Mouse (Mus musculus): ENCODE results near the gene Npnt. TPM values are rescaled to one million over a fixed set of nuclear protein-coding genes. Genes with fewer than 3 reads are reported as not detected.
A peak's percentile ranks its signal among the peaks of the same experiment; 100 is the strongest.

The Npnt gene
- 110 TPM for polyA plus RNA-seq (2012; fragmentation: generic; extraction: Trizol)
- long read RNA-seq, experiment 1, full-length matches to known transcripts = 20 of 39 reads
- long read RNA-seq, experiment 1, partial matches to known transcripts = 2 of 39 reads
- long read RNA-seq, experiment 1, other reads (novel, unspliced or antisense) = 17 of 39 reads
- long read RNA-seq, experiment 2, full-length matches to known transcripts = 1,141 of 1,670 reads
- long read RNA-seq, experiment 2, partial matches to known transcripts = 216 of 1,670 reads
- long read RNA-seq, experiment 2, other reads (novel, unspliced or antisense) = 313 of 1,670 reads

GRCm38 (mm10) chr3:132949791-132950528 is at the start of gene Npnt:
Gene Npnt, minus strand, starts transcription at chr3:132950291.
- Histone ChIP-seq H3K79me2 (ENCODE audit: control insufficient read depth, insufficient read depth) (peaks cover 27% of the 10 kb centered on the region), H3K27me3 (ENCODE audit: control insufficient read depth, insufficient read depth, insufficient read length) (no peaks in the 10 kb centered on the region), H3K36me3 (ENCODE audit: control insufficient read depth, insufficient read depth) (peaks cover 13% of the 10 kb centered on the region), H3K79me3 (ENCODE audit: low read depth) (peaks cover 2% of the 10 kb centered on the region), H3ac (ENCODE audit: control insufficient read depth, insufficient read length, low read depth) (peak within 1 kb of the TSS; percentile 92), H3K4me3 (ENCODE audit: insufficient read depth, poor library complexity, severe bottlenecking) (peak within 1 kb of the TSS; percentile 52)
- no peak for TF ChIP-seq CEBPB (IDR thresholded peaks at IDR 0.05; ENCODE audit: low read depth)
- no peak for TF ChIP-seq FOSL1 (IDR thresholded peaks at IDR 0.05; ENCODE audit: insufficient read depth, low read length, poor library complexity, severe bottlenecking)
- no peak for TF ChIP-seq MYOG (IDR thresholded peaks at IDR 0.05; ENCODE audit: control insufficient read depth, extremely low read depth, insufficient read length)
- no peak for TF ChIP-seq USF1 (IDR thresholded peaks at IDR 0.05; ENCODE audit: low read depth)
- no peak for TF ChIP-seq MYOD1 (IDR thresholded peaks at IDR 0.05; ENCODE audit: control insufficient read depth, insufficient read length, low read depth)
- no peak for TF ChIP-seq MAX (IDR thresholded peaks at IDR 0.05)
- no peak for TF ChIP-seq CTCF (IDR thresholded peaks at IDR 0.05; ENCODE audit: control insufficient read depth, insufficient read depth, insufficient read length)

GRCm38 (mm10) chr3:132996299-132996698 is 46.2 kb upstream of the Npnt start:
- H3K79me2 ChIP-seq (ENCODE audit: control insufficient read depth, insufficient read depth) = no peaks in the 10 kb centered on the region
- no peak overlapping the region for H3K4me3 ChIP-seq (ENCODE audit: insufficient read depth, poor library complexity, severe bottlenecking)
- H3K27me3 ChIP-seq (ENCODE audit: control insufficient read depth, insufficient read depth, insufficient read length) = no peaks in the 10 kb centered on the region
- no peaks in the 10 kb centered on the region for H3K79me3 ChIP-seq (ENCODE audit: low read depth)
- H3ac ChIP-seq (ENCODE audit: control insufficient read depth, insufficient read length, low read depth) = no peak overlapping the region
- peaks cover 33% of the 10 kb centered on the region for H3K36me3 ChIP-seq (ENCODE audit: control insufficient read depth, insufficient read depth)
- TF ChIP-seq MAX (IDR thresholded peaks at IDR 0.05) (no peak), FOSL1 (IDR thresholded peaks at IDR 0.05; ENCODE audit: insufficient read depth, low read length, poor library complexity, severe bottlenecking) (no peak), MYOG (IDR thresholded peaks at IDR 0.05; ENCODE audit: control insufficient read depth, extremely low read depth, insufficient read length) (no peak), CTCF (IDR thresholded peaks at IDR 0.05; ENCODE audit: control insufficient read depth, insufficient read depth, insufficient read length) (no peak), CEBPB (IDR thresholded peaks at IDR 0.05; ENCODE audit: low read depth) (no peak), USF1 (IDR thresholded peaks at IDR 0.05; ENCODE audit: low read depth) (no peak), MYOD1 (IDR thresholded peaks at IDR 0.05; ENCODE audit: control insufficient read depth, insufficient read length, low read depth) (no peak)

GRCm38 (mm10) chr3:132995904-132996267 is 45.8 kb upstream of the Npnt start:
- no peak overlapping the region for H3ac ChIP-seq (ENCODE audit: control insufficient read depth, insufficient read length, low read depth)
- no peaks in the 10 kb centered on the region for H3K79me2 ChIP-seq (ENCODE audit: control insufficient read depth, insufficient read depth)
- no peak for TF ChIP-seq FOSL1 (IDR thresholded peaks at IDR 0.05; ENCODE audit: insufficient read depth, low read length, poor library complexity, severe bottlenecking)
- H3K4me3 ChIP-seq (ENCODE audit: insufficient read depth, poor library complexity, severe bottlenecking) = no peak overlapping the region
- peaks cover 31% of the 10 kb centered on the region for H3K36me3 ChIP-seq (ENCODE audit: control insufficient read depth, insufficient read depth)
- no peaks in the 10 kb centered on the region for H3K79me3 ChIP-seq (ENCODE audit: low read depth)
- no peaks in the 10 kb centered on the region for H3K27me3 ChIP-seq (ENCODE audit: control insufficient read depth, insufficient read depth, insufficient read length)

GRCm38 (mm10) chr3:132995172-132995903 is 45.2 kb upstream of the Npnt start:
- no peak overlapping the region for H3K4me3 ChIP-seq (ENCODE audit: insufficient read depth, poor library complexity, severe bottlenecking)
- H3K79me2 ChIP-seq (ENCODE audit: control insufficient read depth, insufficient read depth) = no peaks in the 10 kb centered on the region
- H3K27me3 ChIP-seq (ENCODE audit: control insufficient read depth, insufficient read depth, insufficient read length) = no peaks in the 10 kb centered on the region
- H3K79me3 ChIP-seq (ENCODE audit: low read depth) = no peaks in the 10 kb centered on the region
- no peak overlapping the region for H3ac ChIP-seq (ENCODE audit: control insufficient read depth, insufficient read length, low read depth)
- no peak for TF ChIP-seq FOSL1 (IDR thresholded peaks at IDR 0.05; ENCODE audit: insufficient read depth, low read length, poor library complexity, severe bottlenecking)
- no peak for TF ChIP-seq CTCF (IDR thresholded peaks at IDR 0.05; ENCODE audit: control insufficient read depth, insufficient read depth, insufficient read length)
- TF ChIP-seq MAX (IDR thresholded peaks at IDR 0.05) = no peak
- TF ChIP-seq USF1 (IDR thresholded peaks at IDR 0.05; ENCODE audit: low read depth) = no peak
- TF ChIP-seq MYOG (IDR thresholded peaks at IDR 0.05; ENCODE audit: control insufficient read depth, extremely low read depth, insufficient read length) = no peak
- TF ChIP-seq CEBPB (IDR thresholded peaks at IDR 0.05; ENCODE audit: low read depth) = no peak
- TF ChIP-seq MYOD1 (IDR thresholded peaks at IDR 0.05; ENCODE audit: control insufficient read depth, insufficient read length, low read depth) = no peak
- peaks cover 26% of the 10 kb centered on the region for H3K36me3 ChIP-seq (ENCODE audit: control insufficient read depth, insufficient read depth)

GRCm38 (mm10) chr3:132986188-132986587 is 36.1 kb upstream of the Npnt start:
- no peak overlapping the region for H3ac ChIP-seq (ENCODE audit: control insufficient read depth, insufficient read length, low read depth)
- peaks cover 26% of the 10 kb centered on the region for H3K36me3 ChIP-seq (ENCODE audit: control insufficient read depth, insufficient read depth)
- no peak overlapping the region for H3K4me3 ChIP-seq (ENCODE audit: insufficient read depth, poor library complexity, severe bottlenecking)
- TF ChIP-seq MYOD1 (IDR thresholded peaks at IDR 0.05; ENCODE audit: control insufficient read depth, insufficient read length, low read depth) = no peak
- no peak for TF ChIP-seq USF1 (IDR thresholded peaks at IDR 0.05; ENCODE audit: low read depth)
- TF ChIP-seq CTCF (IDR thresholded peaks at IDR 0.05; ENCODE audit: control insufficient read depth, insufficient read depth, insufficient read length) = no peak
- TF ChIP-seq CEBPB (IDR thresholded peaks at IDR 0.05; ENCODE audit: low read depth) = no peak
- TF ChIP-seq FOSL1 (IDR thresholded peaks at IDR 0.05; ENCODE audit: insufficient read depth, low read length, poor library complexity, severe bottlenecking) = no peak
- TF ChIP-seq MYOG (IDR thresholded peaks at IDR 0.05; ENCODE audit: control insufficient read depth, extremely low read depth, insufficient read length) = no peak
- TF ChIP-seq MAX (IDR thresholded peaks at IDR 0.05) = no peak
- H3K79me2 ChIP-seq (ENCODE audit: control insufficient read depth, insufficient read depth) = no peaks in the 10 kb centered on the region
- no peaks in the 10 kb centered on the region for H3K27me3 ChIP-seq (ENCODE audit: control insufficient read depth, insufficient read depth, insufficient read length)
- no peaks in the 10 kb centered on the region for H3K79me3 ChIP-seq (ENCODE audit: low read depth)

All from C2C12 (cell line).